Mouse (Mus musculus): ENCODE measurements around the gene Agpat4. TPM values are rescaled to one million over a fixed set of nuclear protein-coding genes. Genes with fewer than 3 reads are reported as not detected.

Agpat4 gene
- polyA plus RNA-seq, 1 experiment from 2014 or later = 71.2 TPM

Other genes with a start within 250 kb of the Agpat4 start
- 33.1 and 39.7 TPM in 2 replicates for gene Map3k4, start 200.1 kb downstream of the Agpat4 start, polyA plus RNA-seq (2015; fragmentation: Nextera tagmentation; extraction: Ambion mirVana)

Data from hindbrain, embryonic 16.5 days (tissue).